8 mouse cellular contexts compared by ENCODE assay signal in the genomic region with DNA sequence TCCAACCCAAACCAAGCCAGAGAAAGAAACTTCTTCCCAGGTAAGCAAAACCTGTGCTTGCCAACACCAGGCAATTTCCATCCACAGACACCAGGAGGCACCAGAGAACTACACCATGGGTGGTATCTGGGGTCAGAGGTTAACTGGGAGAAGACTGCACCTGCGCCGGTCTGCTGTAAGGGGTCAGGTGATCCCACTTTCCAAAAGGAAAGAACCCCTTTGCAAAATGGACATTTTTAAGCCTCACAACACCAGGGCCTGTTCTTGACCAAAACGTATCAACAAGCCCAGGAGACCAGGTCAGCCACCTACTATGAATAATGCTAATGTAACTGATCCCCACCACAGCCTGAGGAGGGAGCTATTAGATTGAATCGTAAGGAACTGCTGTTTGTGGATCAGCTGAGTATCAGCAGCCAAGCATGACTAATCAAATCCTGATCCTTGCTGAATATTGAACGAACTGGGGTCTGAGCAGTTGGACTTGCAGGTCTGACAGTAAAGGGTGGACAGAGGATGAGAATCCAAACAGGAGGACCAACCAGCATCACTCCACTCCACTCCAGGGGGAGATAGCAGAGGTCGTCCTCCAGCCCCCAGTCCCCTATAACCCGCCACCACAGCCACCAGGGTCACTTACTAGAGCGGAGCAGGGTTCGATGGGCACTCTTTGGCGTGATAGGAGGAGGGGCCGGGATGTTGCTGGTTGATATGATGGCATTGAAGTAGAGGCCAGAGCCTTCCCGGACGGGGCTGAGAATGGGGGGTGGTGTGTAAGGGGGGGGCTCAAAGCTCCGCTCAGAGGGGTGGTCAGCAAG. TPM values are rescaled to one million over a fixed set of nuclear protein-coding genes. Genes with fewer than 3 reads are reported as not detected.
A peak's percentile ranks its signal among the peaks of the same experiment; 100 is the strongest.
DNase-seq lines count a peak whose midpoint lies in the region; ATAC-seq and TF ChIP-seq lines count a peak whose summit lies in the region.

No protein-coding gene starts in this region.

- no peaks in the 10 kb centered on the region for H3K27me3 ChIP-seq in lung, embryonic 15.5 days

- H3K9me3 ChIP-seq in lung, embryonic 15.5 days = no peaks in the 10 kb centered on the region

- no peak overlapping the region for H3K9ac ChIP-seq in lung, embryonic 15.5 days

- no peak for DNase-seq in lung, postnatal 14 days
- peak; percentile 61 to 65 for DNase-seq in kidney, adult 8-10 months
- peak; percentile 70 for DNase-seq in naive thymus-derived CD4-positive, alpha-beta T cell, adult 2 months (ENCODE audit: low read depth)
- no peak for DNase-seq in gastrocnemius, postnatal 10 days
- no peak for DNase-seq in layer of hippocampus, adult 11-12 months (ENCODE audit: low spot score)
- no peak for DNase-seq in adrenal gland, postnatal 4 days (ENCODE audit: low spot score in 2 of 2)

- H3K4me3 ChIP-seq in lung, embryonic 15.5 days = no peak overlapping the region
- no peak overlapping the region for H3K4me3 ChIP-seq in bone marrow, adult 2 months (replicated peaks; ENCODE audit: control insufficient read depth, low read depth, low read length)

- TF ChIP-seq POLR2A in bone marrow, adult 2 months (IDR thresholded peaks at IDR 0.05; ENCODE audit: borderline replicate concordance, control insufficient read depth, low read depth, low read length) = no peak

- no peak; the same call in 1 of the 2 replicates for ATAC-seq in lung, embryonic 15.5 days (ENCODE audit: borderline replicate concordance, extremely low read depth, low FRiP score, low TSS enrichment)

- 0 out of 2 replicates have a peak overlapping the region, but pooled peaks have one; percentile 17 for H3K27ac ChIP-seq in lung, embryonic 15.5 days
- H3K27ac ChIP-seq in bone marrow, adult 2 months (ENCODE audit: control insufficient read depth, insufficient read depth, low read depth, low read length, poor library complexity) = no peak overlapping the region

- no peak overlapping the region for H3K4me2 ChIP-seq in lung, embryonic 15.5 days

- H3K36me3 ChIP-seq in lung, embryonic 15.5 days = peaks cover 64% of the 10 kb centered on the region

- peaks cover 26% of the 10 kb centered on the region for H3K4me1 ChIP-seq in lung, embryonic 15.5 days
- H3K4me1 ChIP-seq in bone marrow, adult 2 months (ENCODE audit: control insufficient read depth, insufficient read depth, low read length) = no peaks in the 10 kb centered on the region

- 75% methylated on average over 14 of the region's 14 CpGs for WGBS in lung, embryonic 15.5 days
- 83% methylated on average over 14 of the region's 14 CpGs for WGBS in bone marrow, adult 2 months

- peak; percentile 77 for TF ChIP-seq CTCF in bone marrow, adult 2 months (IDR thresholded peaks at IDR 0.05; ENCODE audit: control insufficient read depth, insufficient read depth, low read length)

RNA-seq across cellular contexts. Expression of a gene that starts 13.5 kb away (rescaled TPM):
- 1.8 TPM in 2 replicates for polyA plus RNA-seq in lung, embryonic 15.5 days (2015; fragmentation: Nextera tagmentation; extraction: Ambion mirVana)
- 1.8 and 2.8 TPM in 2 replicates for polyA plus RNA-seq in bone marrow, adult 2 months (2011; ENCODE audit: insufficient read depth, insufficient read length, low replicate concordance, missing spikeins)
- total RNA-seq in gastrocnemius, postnatal 10 days (2021) = under 1 TPM; 0.23 to 0.54 TPM
- total RNA-seq in adrenal gland, postnatal 4 days (2021) = 1 to 10 TPM in 1 of 2 experiments, under 1 TPM in 1; 0.92 to 1.0 TPM

RNA-seq across cellular contexts. Expression of a gene that starts 47.7 kb away (rescaled TPM):
- polyA plus RNA-seq in lung, embryonic 15.5 days (2015; fragmentation: Nextera tagmentation; extraction: Ambion mirVana) = 4.8 and 6.1 TPM in 2 replicates
- 0.60 and 1.7 TPM in 2 replicates for polyA plus RNA-seq in bone marrow, adult 2 months (2011; ENCODE audit: insufficient read depth, insufficient read length, low replicate concordance, missing spikeins)
- 10 to 100 TPM in 1 of 2 experiments, 1 to 10 TPM in 1; 7.7 to 10.2 TPM for total RNA-seq in gastrocnemius, postnatal 10 days (2021)
- total RNA-seq in adrenal gland, postnatal 4 days (2021) = 10 to 100 TPM; 17.6 to 18.2 TPM

RNA-seq across cellular contexts. Expression of a gene that starts 56.9 kb away (rescaled TPM):
- 11.7 and 12.5 TPM in 2 replicates for polyA plus RNA-seq in lung, embryonic 15.5 days (2015; fragmentation: Nextera tagmentation; extraction: Ambion mirVana)
- polyA plus RNA-seq in bone marrow, adult 2 months (2011; ENCODE audit: insufficient read depth, insufficient read length, low replicate concordance, missing spikeins) = 12.5 and 20.0 TPM in 2 replicates
- total RNA-seq in gastrocnemius, postnatal 10 days (2021) = 10 to 100 TPM; 15.6 to 18.5 TPM
- 10 to 100 TPM; 30.2 to 34.8 TPM for total RNA-seq in adrenal gland, postnatal 4 days (2021)

Comparison
In these comparisons a context has a peak if more than half of its experiments do, and no peak if none do; other contexts are left out.
1. DNase-seq: peak in kidney, adult 8-10 months (2 of 2) and naive thymus-derived CD4-positive, alpha-beta T cell, adult 2 months (single experiment); none in lung, postnatal 14 days (single experiment), gastrocnemius, postnatal 10 days (single experiment), layer of hippocampus, adult 11-12 months (single experiment) and adrenal gland, postnatal 4 days (0 of 2).